36 mouse cellular contexts compared by ENCODE assay signal in the genomic region with DNA sequence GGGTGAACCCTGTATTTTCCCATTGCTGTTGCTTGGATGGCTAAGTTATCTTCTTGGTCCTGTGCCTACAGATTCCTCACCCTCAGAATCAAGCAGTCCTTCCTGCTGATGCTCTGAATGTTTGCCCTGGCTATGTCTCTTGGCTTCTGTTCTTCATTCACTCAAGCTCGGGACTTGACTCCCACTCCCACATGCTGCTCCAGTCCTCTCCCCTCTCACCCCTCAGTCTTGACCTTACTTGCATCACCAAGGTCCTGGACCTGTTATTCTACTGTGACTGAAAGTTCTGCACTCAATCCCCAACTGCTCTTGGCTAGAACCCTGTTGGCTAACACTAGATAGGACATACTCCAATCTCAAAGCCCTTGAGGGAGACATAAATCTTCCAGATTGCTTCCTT. TPM values are rescaled to one million over a fixed set of nuclear protein-coding genes. Genes with fewer than 3 reads are reported as not detected.
DNase-seq lines count a peak whose midpoint lies in the region; ATAC-seq and TF ChIP-seq lines count a peak whose summit lies in the region.
"Had no signal": no experiment of that assay in that cellular context is flagged by ENCODE, and none has a peak within 500 bp of the region (broad histone marks: within the 10 kb centered on the region; RNA-seq: fewer than 3 reads in every experiment).

No protein-coding gene starts in this region.

- H3K27ac ChIP-seq in heart, embryonic 12.5 days (ENCODE audit: poor library complexity, severe bottlenecking): no peak overlapping the region
- H3K27ac ChIP-seq in kidney, adult 2 months (ENCODE audit: insufficient read depth, low read depth, low read length): no peak overlapping the region
- H3K27ac ChIP-seq in kidney, embryonic 16.5 days (ENCODE audit: low read length): no peak overlapping the region
- no peak overlapping the region for H3K27ac ChIP-seq in forebrain, embryonic 16.5 days (ENCODE audit: low read length)
- H3K27ac ChIP-seq: embryonic facial prominence, embryonic 13.5 days; forebrain, embryonic 10.5 days; forebrain, embryonic 15.5 days; gastrocnemius, adult 2 months; hindbrain, embryonic 12.5 days; hindbrain, postnatal 0 days; kidney, postnatal 0 days; liver, embryonic 12.5 days had no signal

- H3K36me3 ChIP-seq in heart, embryonic 12.5 days: no peaks in the 10 kb centered on the region
- H3K36me3 ChIP-seq in kidney, adult 2 months (ENCODE audit: control insufficient read depth, insufficient read depth, low read length): no peaks in the 10 kb centered on the region
- H3K36me3 ChIP-seq in kidney, embryonic 16.5 days (ENCODE audit: insufficient read depth, low read length): no peaks in the 10 kb centered on the region
- H3K36me3 ChIP-seq in forebrain, embryonic 16.5 days (ENCODE audit: control insufficient read depth, insufficient read depth): no peaks in the 10 kb centered on the region
- H3K36me3 ChIP-seq: embryonic facial prominence, embryonic 13.5 days; forebrain, embryonic 10.5 days; forebrain, embryonic 15.5 days; hindbrain, embryonic 12.5 days; liver, embryonic 12.5 days had no signal

- H3K9me3 ChIP-seq in heart, embryonic 12.5 days (replicated peaks): no peaks in the 10 kb centered on the region
- no peaks in the 10 kb centered on the region for H3K9me3 ChIP-seq in kidney, embryonic 16.5 days (ENCODE audit: low read length)
- H3K9me3 ChIP-seq in forebrain, embryonic 16.5 days (ENCODE audit: control insufficient read depth, low read length): no peaks in the 10 kb centered on the region
- H3K9me3 ChIP-seq: embryonic facial prominence, embryonic 13.5 days; forebrain, embryonic 10.5 days; forebrain, embryonic 15.5 days; hindbrain, embryonic 12.5 days; liver, embryonic 12.5 days had no signal

- no peak for TF ChIP-seq POLR2A in kidney, adult 2 months (IDR thresholded peaks at IDR 0.05; ENCODE audit: low read depth, low read length)
- TF ChIP-seq POLR2A in lung, adult 2 months (IDR thresholded peaks at IDR 0.05; ENCODE audit: borderline replicate concordance, extremely low read depth, low read depth, low read length): no peak

- no peaks in the 10 kb centered on the region for H3K4me1 ChIP-seq in heart, embryonic 12.5 days (replicated peaks)
- H3K4me1 ChIP-seq in kidney, adult 2 months (ENCODE audit: control insufficient read depth, insufficient read depth, low read length): no peaks in the 10 kb centered on the region
- no peaks in the 10 kb centered on the region for H3K4me1 ChIP-seq in kidney, embryonic 16.5 days (ENCODE audit: insufficient read depth, low read length)
- no peaks in the 10 kb centered on the region for H3K4me1 ChIP-seq in lung, adult 2 months (ENCODE audit: control insufficient read depth, insufficient read depth, low read length)
- no peaks in the 10 kb centered on the region for H3K4me1 ChIP-seq in forebrain, embryonic 16.5 days (replicated peaks; ENCODE audit: control insufficient read depth, insufficient read depth, low read length)
- H3K4me1 ChIP-seq: embryonic facial prominence, embryonic 13.5 days; forebrain, embryonic 10.5 days; forebrain, embryonic 15.5 days; hindbrain, embryonic 12.5 days; liver, embryonic 12.5 days had no signal

- WGBS in heart, embryonic 12.5 days: 60% methylated on average over 1 of the region's 1 CpGs
- WGBS in kidney, adult 2 months: 71% methylated on average over 1 of the region's 1 CpGs
- WGBS in kidney, embryonic 16.5 days: 58% methylated on average over 1 of the region's 1 CpGs
- 44% methylated on average over 1 of the region's 1 CpGs for WGBS in lung, adult 2 months
- 93% methylated on average over 1 of the region's 1 CpGs for WGBS in forebrain, embryonic 16.5 days

- H3K27me3 ChIP-seq in heart, embryonic 12.5 days (replicated peaks): no peaks in the 10 kb centered on the region
- H3K27me3 ChIP-seq in kidney, adult 2 months (replicated peaks; ENCODE audit: control insufficient read depth, insufficient read depth, low read length): no peaks in the 10 kb centered on the region
- H3K27me3 ChIP-seq in kidney, embryonic 16.5 days (ENCODE audit: insufficient read depth, low read length): no peaks in the 10 kb centered on the region
- H3K27me3 ChIP-seq in forebrain, embryonic 16.5 days (replicated peaks; ENCODE audit: control insufficient read depth, insufficient read depth, low read length): no peaks in the 10 kb centered on the region
- H3K27me3 ChIP-seq: embryonic facial prominence, embryonic 13.5 days; forebrain, embryonic 15.5 days; hindbrain, embryonic 12.5 days; liver, embryonic 12.5 days had no signal

- peak; percentile 26 to 27 for DNase-seq in heart, adult 18-20 months
- peak; percentile 7 for DNase-seq in kidney, adult 2 months
- peak; percentile 1 for DNase-seq in lung, postnatal 36 days
- DNase-seq in lung, adult 2 months: no peak
- DNase-seq: adrenal gland, postnatal 25 days; cerebellum, adult 18-20 months; cerebellum, postnatal 10 days; gastrocnemius, adult 2 months; gastrocnemius, postnatal 36 days; layer of hippocampus, adult 9-11 months; lung, adult 18-20 months; lung, postnatal 10 days; right cerebral cortex, postnatal 4 days; thymus, adult 2 months; thymus, postnatal 36 days had no signal

- H3K9ac ChIP-seq in heart, embryonic 12.5 days: no peak overlapping the region
- H3K9ac ChIP-seq in kidney, embryonic 16.5 days (replicated peaks; ENCODE audit: low read length): no peak overlapping the region
- H3K9ac ChIP-seq in forebrain, embryonic 16.5 days (replicated peaks; ENCODE audit: low read depth, low read length): no peak overlapping the region
- H3K9ac ChIP-seq: embryonic facial prominence, embryonic 13.5 days; forebrain, embryonic 15.5 days; hindbrain, embryonic 12.5 days; liver, embryonic 12.5 days had no signal

- no peak overlapping the region for H3K4me2 ChIP-seq in heart, embryonic 12.5 days
- no peak overlapping the region for H3K4me2 ChIP-seq in kidney, embryonic 16.5 days (replicated peaks; ENCODE audit: low read depth, low read length)
- H3K4me2 ChIP-seq in forebrain, embryonic 16.5 days (ENCODE audit: low read length): no peak overlapping the region
- H3K4me2 ChIP-seq: embryonic facial prominence, embryonic 13.5 days; forebrain, embryonic 15.5 days; heart, embryonic 11.5 days; hindbrain, embryonic 12.5 days; liver, embryonic 12.5 days had no signal

- no peak for TF ChIP-seq CTCF in kidney, adult 2 months (conservative IDR thresholded peaks at IDR 0.05; ENCODE audit: insufficient read depth, insufficient read length, low read depth, low read length)
- no peak for TF ChIP-seq CTCF in lung, adult 2 months (IDR thresholded peaks at IDR 0.05; ENCODE audit: insufficient read depth, low read length)

- H3K4me3 ChIP-seq in heart, embryonic 12.5 days: no peak overlapping the region
- H3K4me3 ChIP-seq in kidney, adult 2 months (ENCODE audit: insufficient read depth, low read depth, low read length): no peak overlapping the region
- H3K4me3 ChIP-seq in kidney, embryonic 16.5 days (ENCODE audit: low read length): no peak overlapping the region
- H3K4me3 ChIP-seq in lung, adult 2 months (replicated peaks; ENCODE audit: extremely low read depth, low read depth, low read length): no peak overlapping the region
- no peak overlapping the region for H3K4me3 ChIP-seq in forebrain, embryonic 16.5 days (replicated peaks; ENCODE audit: low read length)
- H3K4me3 ChIP-seq: embryonic facial prominence, embryonic 13.5 days; forebrain, embryonic 10.5 days; forebrain, embryonic 15.5 days; gastrocnemius, adult 2 months; hindbrain, embryonic 12.5 days; liver, embryonic 12.5 days had no signal

- ATAC-seq in heart, embryonic 12.5 days (ENCODE audit: insufficient number of reproducible peaks, low FRiP score): no peak
- no peak for ATAC-seq in kidney, embryonic 16.5 days (ENCODE audit: low FRiP score, low TSS enrichment)
- no peak for ATAC-seq in forebrain, embryonic 16.5 days
- ATAC-seq: forebrain, embryonic 15.5 days; hindbrain, postnatal 0 days; intestine, postnatal 0 days; liver, embryonic 12.5 days; midbrain, embryonic 16.5 days had no signal

RNA-seq across cellular contexts. Expression of a gene that starts 22.1 kb away (rescaled TPM):
- total RNA-seq in heart, adult 18-20 months (2021): not detected
- polyA plus RNA-seq in heart, embryonic 12.5 days (2016; fragmentation: Nextera tagmentation; extraction: Ambion mirVana): not detected in 2 replicates
- polyA plus RNA-seq in kidney, adult 2 months (2012; rRNA removed): 0.10 and 0.14 TPM in 2 replicates
- polyA plus RNA-seq in kidney, embryonic 16.5 days (2015; fragmentation: Nextera tagmentation; extraction: Ambion mirVana): not detected in 2 replicates
- polyA plus RNA-seq in lung, adult 2 months (2012; rRNA removed): not detected in 2 replicates
- not detected in 2 replicates for polyA plus RNA-seq in forebrain, embryonic 16.5 days (2015; fragmentation: Nextera tagmentation; extraction: Ambion mirVana)
- total RNA-seq: adrenal gland, postnatal 25 days; common myeloid progenitor, adult 5-6 weeks; gastrocnemius, adult 2 months; gastrocnemius, postnatal 36 days; hindbrain, postnatal 0 days; left cerebral cortex, postnatal 10 days; MEL; neutrophil, adult 5-6 weeks had no signal
- polyA plus RNA-seq: brain, embryonic 14.5 days; embryonic facial prominence, embryonic 13.5 days; forebrain, embryonic 10.5 days; forebrain, embryonic 15.5 days; heart, embryonic 11.5 days; heart, postnatal 0 days; hindbrain, embryonic 12.5 days; hindbrain, postnatal 0 days; intestine, postnatal 0 days; kidney, postnatal 0 days; limb, embryonic 11.5 days; liver, embryonic 12.5 days; midbrain, embryonic 16.5 days; neural tube, embryonic 11.5 days; thymus, adult 2 months had no signal
